Mouse (Mus musculus) CH12.LX (cell line): ENCODE measurements around the gene Eif4g2.

ENCODE experiments used
- CTCF ChIP-seq, 2 experiments: IDR thresholded peaks in 1 of 2; conservative IDR thresholded peaks in 1 of 2; 2 replicates each; pipeline ENCODE4 v1.5.1; 2011 to 2012; ENCODE audit warnings: low read depth in 2 of 2, low read length in 2 of 2, improper control_type of control experiment in 1 of 2, inconsistent platforms in 1 of 2, mild to moderate bottlenecking in 1 of 2, moderate library complexity in 1 of 2
- E2F4 ChIP-seq: IDR thresholded peaks from 2 replicates; pipeline ENCODE4 v1.6.1; 2011; ENCODE audit warnings: low read depth, low read length, improper control_type of control experiment; ENCODE audit not compliant: insufficient replicate concordance
- EP300 ChIP-seq: IDR thresholded peaks from 2 replicates; pipeline ENCODE4 v1.6.1; 2011; ENCODE audit warnings: low read length, improper control_type of control experiment
- HCFC1 ChIP-seq: IDR thresholded peaks from 2 replicates; pipeline ENCODE4 v1.6.1; 2012; ENCODE audit warnings: low read depth, mild to moderate bottlenecking, inconsistent platforms, low read length, improper control_type of control experiment
- JUND ChIP-seq: conservative IDR thresholded peaks from 2 replicates; pipeline ENCODE4 v1.6.1; 2011; ENCODE audit warnings: low read depth, low read length, improper control_type of control experiment
- MAFK ChIP-seq: IDR thresholded peaks from 2 replicates; pipeline ENCODE4 v1.6.1; 2011; ENCODE audit warnings: low read length, improper control_type of control experiment; ENCODE audit not compliant: insufficient replicate concordance
- MAX ChIP-seq: IDR thresholded peaks from 2 replicates; pipeline ENCODE4 v1.6.1; 2011; ENCODE audit warnings: low read length, improper control_type of control experiment
- MYC ChIP-seq: IDR thresholded peaks from 2 replicates; pipeline ENCODE4 v1.6.1; 2011; ENCODE audit warnings: low read depth, mild to moderate bottlenecking, improper control_type of control experiment, low read length
- PAX5 ChIP-seq: IDR thresholded peaks from 2 replicates; pipeline ENCODE4 v1.6.1; 2012; ENCODE audit warnings: low read length, inconsistent platforms, mixed read lengths
- POLR2A ChIP-seq: IDR thresholded peaks from 2 replicates; pipeline ENCODE4 v1.6.1; 2011; ENCODE audit warnings: low read depth, mild to moderate bottlenecking, improper control_type of control experiment, low read length
- POLR2AphosphoS2 ChIP-seq: IDR thresholded peaks from 2 replicates; pipeline ENCODE4 v1.6.1; 2011; ENCODE audit warnings: low read depth, low read length, improper control_type of control experiment
- RCOR1 ChIP-seq: conservative IDR thresholded peaks from 2 replicates; pipeline ENCODE4 v1.6.1; 2012; ENCODE audit warnings: low read depth, mild to moderate bottlenecking, inconsistent platforms, low read length, improper control_type of control experiment
- SIN3A ChIP-seq: IDR thresholded peaks from 2 replicates; pipeline ENCODE4 v1.6.1; 2012; ENCODE audit warnings: low read length, improper control_type of control experiment, inconsistent platforms

DNA sequence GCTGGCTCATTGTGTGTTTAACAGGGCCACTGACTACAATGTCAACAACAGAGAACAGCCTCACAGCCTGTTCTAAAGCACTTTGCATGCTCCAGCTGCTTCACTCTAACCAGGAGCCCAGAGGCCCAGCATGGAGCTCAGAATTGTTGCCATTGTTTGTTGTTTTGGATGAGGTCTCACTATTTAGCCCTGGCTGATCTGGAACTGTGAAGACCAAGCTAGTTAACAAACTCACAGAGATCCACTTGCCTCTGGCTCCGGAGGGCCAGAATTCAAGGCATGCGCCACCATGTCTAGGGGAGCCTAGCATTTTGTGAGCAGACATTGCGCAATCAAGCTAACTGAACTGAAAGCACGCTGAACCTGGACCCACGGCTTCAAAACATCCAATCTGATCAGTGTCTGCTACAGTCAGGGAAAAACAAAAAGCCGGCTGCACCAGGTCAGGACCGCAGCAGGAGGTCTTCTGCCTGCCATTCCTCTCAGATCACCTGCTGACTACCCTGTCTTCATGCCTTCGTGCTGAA is 58.7 kb downstream of the Eif4g2 start:
- TF ChIP-seq JUND (no peak), CTCF (conservative IDR thresholded peaks at IDR 0.05 in 1 of 2, IDR thresholded peaks at IDR 0.05 in 1 of 2; ENCODE audit: low read depth in 2 of 2, low read length in 2 of 2) (no peak), EP300 (no peak), POLR2A (no peak), MAX (no peak), MAFK (no peak), E2F4 (no peak), POLR2AphosphoS2 (no peak), HCFC1 (no peak), RCOR1 (no peak), MYC (no peak), PAX5 (no peak), SIN3A (no peak)
